Mouse (Mus musculus): ENCODE measurements around the gene Ect2.

- TF ChIP-seq MYOD1 (IDR thresholded peaks at IDR 0.05; ENCODE audit: control insufficient read depth, insufficient read length, low read depth) (no peak), CEBPB (IDR thresholded peaks at IDR 0.05; ENCODE audit: low read depth) (no peak), USF1 (IDR thresholded peaks at IDR 0.05; ENCODE audit: low read depth) (no peak)
These were observed 42.0 kb upstream of the Ect2 start for GRCm38 (mm10) chr3:27195573-27196227.

All from C2C12 (cell line).